Mouse (Mus musculus) A20 (cell line): ENCODE results near the gene Arfip1.
A peak's percentile ranks its signal among the peaks of the same experiment; 100 is the strongest.

Source experiments
- DNase-seq: peaks from one replicate; pipeline ENCODE4 v3.0.0-alpha.2; 2011; ENCODE audit warnings: low read depth, low spot score

The Arfip1 gene

GRCm38 (mm10) chr3:84582023-84582912 lies at the start of gene Arfip1:
TSS of gene Arfip1 (minus strand) at chr3:84582625.
- DNase-seq: peak; percentile 97

GRCm38 (mm10) chr3:84631586-84631985 lies 49.2 kb upstream of the Arfip1 start:
- DNase-seq: no peak

- no peak for DNase-seq
These were observed 39.6 kb upstream of the Arfip1 start for GRCm38 (mm10) chr3:84622026-84622425.

- no peak for DNase-seq
These were observed 37.3 kb upstream of the Arfip1 start for GRCm38 (mm10) chr3:84619725-84620124.

GRCm38 (mm10) chr3:84619056-84619455 lies 36.6 kb upstream of the Arfip1 start:
- no peak for DNase-seq

GRCm38 (mm10) chr3:84618627-84619026 lies 36.2 kb upstream of the Arfip1 start:
- DNase-seq: no peak

GRCm38 (mm10) chr3:84615856-84616225 lies 33.4 kb upstream of the Arfip1 start:
- no peak for DNase-seq

- peak; percentile 42 for DNase-seq
These were observed 32.8 kb upstream of the Arfip1 start for GRCm38 (mm10) chr3:84615050-84615855.

GRCm38 (mm10) chr3:84610183-84610710 lies 27.8 kb upstream of the Arfip1 start:
- DNase-seq: no peak

GRCm38 (mm10) chr3:84603212-84603611 lies 20.8 kb upstream of the Arfip1 start:
- no peak for DNase-seq

GRCm38 (mm10) chr3:84602759-84603158 lies 20.3 kb upstream of the Arfip1 start:
- no peak for DNase-seq

- no peak for DNase-seq
These were observed 19.6 kb upstream of the Arfip1 start for GRCm38 (mm10) chr3:84601870-84602495.

GRCm38 (mm10) chr3:84598756-84599155 lies 16.3 kb upstream of the Arfip1 start:
- DNase-seq: no peak

- DNase-seq: peak; percentile 6
These were observed 15.7 kb upstream of the Arfip1 start for GRCm38 (mm10) chr3:84597996-84598734.

- no peak for DNase-seq
These were observed 13.3 kb upstream of the Arfip1 start for GRCm38 (mm10) chr3:84595677-84596234.

- no peak for DNase-seq
These were observed 12.7 kb upstream of the Arfip1 start for GRCm38 (mm10) chr3:84594894-84595676.

GRCm38 (mm10) chr3:84593274-84593673 lies 10.8 kb upstream of the Arfip1 start, which contains the start of gene Tigd4:
TSS of gene Tigd4 (plus strand) at chr3:84593574.
- DNase-seq: no peak

- no peak for DNase-seq
These were observed 4.3 kb upstream of the Arfip1 start for GRCm38 (mm10) chr3:84586736-84587135.

- DNase-seq: no peak
These were observed 470 bp upstream of the Arfip1 start for GRCm38 (mm10) chr3:84582913-84583276.

- no peak for DNase-seq
These were observed 766 bp downstream of the Arfip1 start for GRCm38 (mm10) chr3:84581696-84582022.
